Mouse (Mus musculus): ENCODE measurements at regions not wholly inside any gene's neighbourhood (a gene's known extent, or its start where the extent isn't known, plus 50 kb on each side); places are given as distances from the start of the nearest gene placed in this dataset.
A peak's percentile ranks its signal among the peaks of the same experiment; 100 is the strongest.

DNA sequence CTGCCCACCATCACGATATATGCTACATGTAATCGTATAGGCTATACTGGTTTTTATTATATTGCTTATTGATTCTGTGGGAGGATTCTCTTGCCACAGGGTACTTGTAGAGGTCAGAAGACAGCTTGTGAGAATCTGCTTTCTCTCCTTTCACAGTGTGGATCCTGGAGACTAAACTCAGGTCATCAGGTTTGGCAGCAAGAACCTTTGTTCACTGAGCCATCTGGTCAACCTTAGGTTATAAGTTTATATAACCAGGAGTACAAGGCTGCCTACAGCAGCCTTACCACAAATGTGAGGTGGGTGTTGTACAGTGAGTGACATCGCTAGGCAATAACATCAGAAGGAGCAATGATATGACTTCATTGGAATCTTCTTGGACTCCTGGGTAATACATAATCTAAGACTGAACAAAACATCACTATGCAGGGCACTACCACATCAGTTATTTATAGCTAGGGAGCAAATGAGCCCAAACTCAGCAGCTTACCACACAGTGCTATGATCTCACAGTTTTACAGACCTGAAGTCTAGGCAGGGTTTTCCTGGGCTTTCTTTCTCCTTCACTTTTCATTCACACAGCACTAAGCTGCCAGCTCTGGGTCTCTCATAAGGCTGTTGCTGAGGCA is 89.0 kb downstream of the Gm815 start:
- H3K9ac ChIP-seq (ENCODE audit: low read length), result no peak overlapping the region
- H3K4me3 ChIP-seq (ENCODE audit: low read depth, low read length), result no peak overlapping the region
- no peaks in the 10 kb centered on the region for H3K36me3 ChIP-seq (ENCODE audit: control insufficient read depth, insufficient read depth, low read length)
- no peak overlapping the region for H3K27ac ChIP-seq (ENCODE audit: low read depth, low read length)
- ATAC-seq (no peak), DNase-seq (ENCODE audit: low spot score) (no peak)
- H3K4me2 ChIP-seq (ENCODE audit: low read length), result no peak overlapping the region
- peaks cover 16% of the 10 kb centered on the region; the same call in 1 of the 2 replicates for H3K4me1 ChIP-seq (ENCODE audit: control insufficient read depth, insufficient read depth, low read length)
- no peaks in the 10 kb centered on the region for H3K27me3 ChIP-seq (replicated peaks; ENCODE audit: control insufficient read depth, insufficient read depth, low read length)
- 94% methylated on average over 3 of the region's 3 CpGs for WGBS
- H3K9me3 ChIP-seq (replicated peaks; ENCODE audit: control insufficient read depth, low read length), result no peaks in the 10 kb centered on the region

- 33% methylated on average over 7 of the region's 7 CpGs for WGBS
Measured at GRCm38 (mm10) chr19:26976604-26977322, 91.1 kb downstream of the Gm815 start.

GRCm38 (mm10) chr19:26977887-26978639 is 92.4 kb downstream of the Gm815 start:
- Histone ChIP-seq H3K27me3 (replicated peaks; ENCODE audit: control insufficient read depth, insufficient read depth, low read length) (no peaks in the 10 kb centered on the region), H3K4me2 (ENCODE audit: low read length) (peak overlapping the region; percentile 33), H3K9me3 (replicated peaks; ENCODE audit: control insufficient read depth, low read length) (no peaks in the 10 kb centered on the region), H3K4me3 (ENCODE audit: low read depth, low read length) (no peak overlapping the region), H3K36me3 (ENCODE audit: control insufficient read depth, insufficient read depth, low read length) (no peaks in the 10 kb centered on the region), H3K9ac (ENCODE audit: low read length) (peak overlapping the region; percentile 30; the same call in 1 of the 2 replicates), H3K27ac (ENCODE audit: low read depth, low read length) (peak overlapping the region; percentile 22), H3K4me1 (ENCODE audit: control insufficient read depth, insufficient read depth, low read length) (peaks cover 16% of the 10 kb centered on the region; the same call in 1 of the 2 replicates)
- WGBS, result 16% methylated on average over 14 of the region's 14 CpGs
- DNase-seq (ENCODE audit: low spot score) (peak; percentile 67), ATAC-seq (peak; percentile 64)

More at GRCm38 (mm10) chr19:26976604-26977322, 91.1 kb downstream of the Gm815 start:
- no peak for DNase-seq (ENCODE audit: low spot score)
- H3K4me1 ChIP-seq (ENCODE audit: control insufficient read depth, insufficient read depth, low read length), result peaks cover 16% of the 10 kb centered on the region; the same call in 1 of the 2 replicates
- H3K4me2 ChIP-seq (ENCODE audit: low read length), result no peak overlapping the region
- no peaks in the 10 kb centered on the region for H3K36me3 ChIP-seq (ENCODE audit: control insufficient read depth, insufficient read depth, low read length)
- no peak overlapping the region for H3K4me3 ChIP-seq (ENCODE audit: low read depth, low read length)
- H3K9me3 ChIP-seq (replicated peaks; ENCODE audit: control insufficient read depth, low read length), result no peaks in the 10 kb centered on the region
- no peak overlapping the region for H3K27ac ChIP-seq (ENCODE audit: low read depth, low read length)
- no peak overlapping the region for H3K9ac ChIP-seq (ENCODE audit: low read length)
- peak; percentile 54 for ATAC-seq
- no peaks in the 10 kb centered on the region for H3K27me3 ChIP-seq (replicated peaks; ENCODE audit: control insufficient read depth, insufficient read depth, low read length)

DNA sequence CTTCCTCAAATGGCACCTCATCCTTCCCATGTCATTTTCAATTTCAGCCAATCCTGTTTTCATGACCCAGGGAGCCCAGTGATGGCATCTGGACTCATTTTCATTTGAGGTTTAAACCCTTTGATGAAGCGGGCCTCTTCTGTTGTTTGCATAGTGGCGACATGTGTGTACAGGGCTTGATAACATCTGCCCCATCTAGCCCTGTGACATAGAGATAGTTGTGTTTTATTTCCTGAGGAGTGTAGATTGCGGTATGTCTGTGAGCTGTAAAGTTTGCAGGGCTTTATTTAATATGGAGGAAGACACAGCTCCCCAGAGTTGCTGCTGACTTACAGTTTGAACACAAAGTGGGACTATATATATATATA is 92.9 kb downstream of the Gm815 start:
- no peak overlapping the region; the same call in 1 of the 2 replicates for H3K27ac ChIP-seq (ENCODE audit: low read depth, low read length)
- no peaks in the 10 kb centered on the region for H3K27me3 ChIP-seq (replicated peaks; ENCODE audit: control insufficient read depth, insufficient read depth, low read length)
- peaks cover 16% of the 10 kb centered on the region; the same call in 1 of the 2 replicates for H3K4me1 ChIP-seq (ENCODE audit: control insufficient read depth, insufficient read depth, low read length)
- H3K9me3 ChIP-seq (replicated peaks; ENCODE audit: control insufficient read depth, low read length), result no peaks in the 10 kb centered on the region
- no peak for ATAC-seq
- no peaks in the 10 kb centered on the region for H3K36me3 ChIP-seq (ENCODE audit: control insufficient read depth, insufficient read depth, low read length)
- no peak overlapping the region for H3K4me2 ChIP-seq (ENCODE audit: low read length)
- no peak overlapping the region for H3K9ac ChIP-seq (ENCODE audit: low read length)
- DNase-seq (ENCODE audit: low spot score), result no peak
- WGBS, result 67% methylated on average over 3 of the region's 3 CpGs
- no peak overlapping the region for H3K4me3 ChIP-seq (ENCODE audit: low read depth, low read length)

- H3K27me3 ChIP-seq (replicated peaks; ENCODE audit: control insufficient read depth, insufficient read depth, low read length), result no peaks in the 10 kb centered on the region
- ATAC-seq, result no peak
Measured at GRCm38 (mm10) chr19:26979322-26979721, 93.6 kb downstream of the Gm815 start.

GRCm38 (mm10) chr19:26986672-26987071 is 101.0 kb downstream of the Gm815 start:
- H3K4me1 ChIP-seq (ENCODE audit: control insufficient read depth, insufficient read depth, low read length), result no peaks in the 10 kb centered on the region
- no peaks in the 10 kb centered on the region for H3K36me3 ChIP-seq (ENCODE audit: control insufficient read depth, insufficient read depth, low read length)
- H3K4me2 ChIP-seq (ENCODE audit: low read length), result no peak overlapping the region
- H3K27me3 ChIP-seq (replicated peaks; ENCODE audit: control insufficient read depth, insufficient read depth, low read length), result no peaks in the 10 kb centered on the region
- no peak overlapping the region for H3K4me3 ChIP-seq (ENCODE audit: low read depth, low read length)
- ATAC-seq (no peak), DNase-seq (ENCODE audit: low spot score) (no peak)
- no peak overlapping the region for H3K27ac ChIP-seq (ENCODE audit: low read depth, low read length)
- no peaks in the 10 kb centered on the region for H3K9me3 ChIP-seq (replicated peaks; ENCODE audit: control insufficient read depth, low read length)
- no peak overlapping the region for H3K9ac ChIP-seq (ENCODE audit: low read length)
- 83% methylated on average over 1 of the region's 1 CpGs for WGBS

More at GRCm38 (mm10) chr19:26979322-26979721, 93.6 kb downstream of the Gm815 start:
- H3K9me3 ChIP-seq (replicated peaks; ENCODE audit: control insufficient read depth, low read length), result no peaks in the 10 kb centered on the region
- H3K36me3 ChIP-seq (ENCODE audit: control insufficient read depth, insufficient read depth, low read length), result no peaks in the 10 kb centered on the region
- WGBS, result 75% methylated on average over 2 of the region's 2 CpGs
- H3K9ac ChIP-seq (ENCODE audit: low read length), result no peak overlapping the region
- DNase-seq (ENCODE audit: low spot score), result no peak
- H3K4me3 ChIP-seq (ENCODE audit: low read depth, low read length), result no peak overlapping the region
- H3K4me1 ChIP-seq (ENCODE audit: control insufficient read depth, insufficient read depth, low read length), result peaks cover 16% of the 10 kb centered on the region; the same call in 1 of the 2 replicates
- H3K4me2 ChIP-seq (ENCODE audit: low read length), result no peak overlapping the region
- no peak overlapping the region for H3K27ac ChIP-seq (ENCODE audit: low read depth, low read length)

DNA sequence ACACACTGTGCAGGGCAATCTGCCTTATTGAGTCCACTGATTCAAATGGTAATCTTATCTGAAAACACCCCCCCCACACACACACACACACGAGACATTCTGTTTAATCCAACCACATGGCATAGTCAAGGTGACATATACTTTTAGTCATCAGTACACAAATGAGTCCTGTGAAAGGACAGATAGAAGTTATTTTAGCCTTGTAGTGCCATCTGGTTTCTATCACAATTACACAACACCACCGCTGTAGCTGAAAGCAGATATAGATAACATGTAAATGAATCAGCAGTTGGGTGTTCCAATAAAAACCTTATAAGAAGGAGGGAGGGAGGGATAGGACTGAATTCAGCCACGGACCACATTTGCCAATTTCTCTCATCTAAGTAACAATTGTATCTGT is 101.5 kb downstream of the Gm815 start:
- no peaks in the 10 kb centered on the region for H3K27me3 ChIP-seq (replicated peaks; ENCODE audit: control insufficient read depth, insufficient read depth, low read length)
- H3K27ac ChIP-seq (ENCODE audit: low read depth, low read length), result no peak overlapping the region
- 81% methylated on average over 3 of the region's 3 CpGs for WGBS
- no peak overlapping the region for H3K4me2 ChIP-seq (ENCODE audit: low read length)
- H3K9ac ChIP-seq (ENCODE audit: low read length), result no peak overlapping the region
- no peaks in the 10 kb centered on the region for H3K36me3 ChIP-seq (ENCODE audit: control insufficient read depth, insufficient read depth, low read length)
- no peak overlapping the region for H3K4me3 ChIP-seq (ENCODE audit: low read depth, low read length)
- H3K9me3 ChIP-seq (replicated peaks; ENCODE audit: control insufficient read depth, low read length), result no peaks in the 10 kb centered on the region
- H3K4me1 ChIP-seq (ENCODE audit: control insufficient read depth, insufficient read depth, low read length), result no peaks in the 10 kb centered on the region
- no peak for DNase-seq (ENCODE audit: low spot score)
- ATAC-seq, result no peak

- Histone ChIP-seq H3K9me3 (replicated peaks; ENCODE audit: control insufficient read depth, low read length) (no peaks in the 10 kb centered on the region), H3K4me3 (ENCODE audit: low read depth, low read length) (no peak overlapping the region), H3K36me3 (ENCODE audit: control insufficient read depth, insufficient read depth, low read length) (no peaks in the 10 kb centered on the region), H3K9ac (ENCODE audit: low read length) (no peak overlapping the region), H3K4me2 (ENCODE audit: low read length) (no peak overlapping the region), H3K27ac (ENCODE audit: low read depth, low read length) (no peak overlapping the region), H3K27me3 (replicated peaks; ENCODE audit: control insufficient read depth, insufficient read depth, low read length) (no peaks in the 10 kb centered on the region), H3K4me1 (ENCODE audit: control insufficient read depth, insufficient read depth, low read length) (no peaks in the 10 kb centered on the region)
- DNase-seq (ENCODE audit: low spot score) (peak; percentile 28), ATAC-seq (no peak)
- WGBS, result 85% methylated on average over 6 of the region's 6 CpGs
Measured at GRCm38 (mm10) chr19:26987909-26988456, 102.3 kb downstream of the Gm815 start.
